In the genomic region with DNA sequence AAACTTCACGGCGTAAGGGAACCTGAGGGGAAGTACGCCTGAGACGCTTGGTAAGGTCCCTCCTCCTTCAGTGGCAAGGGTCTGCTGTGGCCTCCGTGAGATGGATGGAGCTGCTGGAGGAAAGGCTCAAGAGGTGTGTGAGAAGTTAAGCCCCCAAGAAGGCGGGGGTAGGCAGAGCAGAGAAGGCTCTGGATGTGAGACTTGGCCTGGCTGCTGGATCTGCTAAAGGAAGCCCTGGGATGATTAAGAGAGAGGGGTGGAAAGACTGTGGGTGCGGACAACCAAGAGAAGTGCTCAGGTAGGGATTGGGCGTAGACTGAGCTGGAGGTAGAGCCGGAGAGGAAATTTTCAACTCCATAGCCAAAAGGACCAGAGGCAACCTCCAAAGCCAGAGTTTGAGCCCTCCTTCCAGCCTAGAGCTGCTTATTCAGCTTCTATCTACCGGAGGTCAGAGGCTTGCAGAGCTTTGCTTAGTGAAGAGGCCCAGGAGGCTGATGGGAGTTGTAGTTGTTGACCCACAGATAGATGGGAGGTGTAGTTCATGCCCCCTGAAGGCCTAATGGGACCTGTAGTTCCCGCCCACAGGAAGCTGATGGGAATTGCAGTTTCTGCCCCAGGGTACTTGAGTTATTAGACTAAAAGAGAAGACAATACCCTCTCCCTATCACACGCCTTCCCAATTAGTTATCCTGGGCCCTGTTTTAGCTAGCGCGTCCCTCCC, we compare ENCODE assay signal across 8 mouse cellular contexts. TPM values are rescaled to one million over a fixed set of nuclear protein-coding genes. Genes with fewer than 3 reads are reported as not detected.
A peak's percentile ranks its signal among the peaks of the same experiment; 100 is the strongest.
DNase-seq lines count a peak whose midpoint lies in the region; ATAC-seq and TF ChIP-seq lines count a peak whose summit lies in the region.

No protein-coding gene starts in this region.

- TF ChIP-seq CTCF in cerebellum, adult 2 months (IDR thresholded peaks at IDR 0.05; ENCODE audit: borderline replicate concordance, insufficient read depth, low read depth, low read length): no peak

- no peak for DNase-seq in cerebellum, adult 2 months
- no peak for DNase-seq in cerebellum, postnatal 36 days
- peak; percentile 74 for DNase-seq in embryo, embryonic 9.5 days (ENCODE audit: extremely low spot score)
- peak; percentile 63 for DNase-seq in midbrain, embryonic 10.5 days (ENCODE audit: low spot score)
- no peak for DNase-seq in urinary bladder, postnatal 4 days (ENCODE audit: low spot score in 2 of 2)
- no peak for DNase-seq in thymus, postnatal 10 days (ENCODE audit: low spot score in 2 of 2)
- no peak for DNase-seq in layer of hippocampus, adult 9-10 months (ENCODE audit: low spot score)

- H3K9ac ChIP-seq in intestine, embryonic 16.5 days (ENCODE audit: low read depth, low read length): no peak overlapping the region

- WGBS in cerebellum, adult 2 months: 77% methylated on average over 14 of the region's 14 CpGs
- WGBS in intestine, embryonic 16.5 days: 61% methylated on average over 14 of the region's 14 CpGs
- WGBS in midbrain, embryonic 10.5 days: 54% methylated on average over 14 of the region's 14 CpGs

- peak overlapping the region; percentile 90 for H3K27ac ChIP-seq in cerebellum, adult 2 months (ENCODE audit: insufficient read depth, low read length)
- no peak overlapping the region for H3K27ac ChIP-seq in intestine, embryonic 16.5 days (ENCODE audit: low read length)
- H3K27ac ChIP-seq in midbrain, embryonic 10.5 days (replicated peaks): peak overlapping the region; percentile 72

- H3K4me2 ChIP-seq in intestine, embryonic 16.5 days (ENCODE audit: low read depth, low read length): no peak overlapping the region

- no peaks in the 10 kb centered on the region for H3K36me3 ChIP-seq in intestine, embryonic 16.5 days (ENCODE audit: control insufficient read depth, insufficient read depth, low read length)
- H3K36me3 ChIP-seq in midbrain, embryonic 10.5 days: peaks cover 14% of the 10 kb centered on the region

- H3K27me3 ChIP-seq in cerebellum, adult 2 months (ENCODE audit: control insufficient read depth, insufficient read depth, low read length): no peaks in the 10 kb centered on the region
- H3K27me3 ChIP-seq in intestine, embryonic 16.5 days (replicated peaks; ENCODE audit: control insufficient read depth, insufficient read depth, low read length): peaks cover 22% of the 10 kb centered on the region
- peaks cover 34% of the 10 kb centered on the region for H3K27me3 ChIP-seq in midbrain, embryonic 10.5 days (ENCODE audit: low read depth, poor library complexity, severe bottlenecking)

- peak; percentile 46; the same call in 1 of the 2 replicates for ATAC-seq in intestine, embryonic 16.5 days

- H3K4me3 ChIP-seq in cerebellum, adult 2 months (replicated peaks; ENCODE audit: insufficient read depth, low read depth, low read length): no peak overlapping the region
- no peak overlapping the region for H3K4me3 ChIP-seq in intestine, embryonic 16.5 days (ENCODE audit: low read length)
- H3K4me3 ChIP-seq in midbrain, embryonic 10.5 days: 0 out of 2 replicates have a peak overlapping the region, but pooled peaks have one; percentile 60

- H3K4me1 ChIP-seq in cerebellum, adult 2 months (ENCODE audit: control insufficient read depth, insufficient read depth, low read length): peaks cover 88% of the 10 kb centered on the region
- peaks cover 19% of the 10 kb centered on the region for H3K4me1 ChIP-seq in intestine, embryonic 16.5 days (ENCODE audit: control insufficient read depth, insufficient read depth, low read length)
- H3K4me1 ChIP-seq in midbrain, embryonic 10.5 days: peaks cover 64% of the 10 kb centered on the region

- no peaks in the 10 kb centered on the region for H3K9me3 ChIP-seq in intestine, embryonic 16.5 days (ENCODE audit: control insufficient read depth, low read length)
- H3K9me3 ChIP-seq in midbrain, embryonic 10.5 days (replicated peaks): no peaks in the 10 kb centered on the region

- no peak for TF ChIP-seq POLR2A in cerebellum, adult 2 months (IDR thresholded peaks at IDR 0.05; ENCODE audit: borderline replicate concordance, insufficient read depth, low read length)

RNA-seq across cellular contexts. Expression of a gene that starts 13.4 kb away (rescaled TPM):
- 0.15 and 0.24 TPM in 2 replicates for polyA plus RNA-seq in cerebellum, adult 2 months (2012; rRNA removed)
- not detected in 2 replicates for polyA plus RNA-seq in intestine, embryonic 16.5 days (2015; fragmentation: Nextera tagmentation; extraction: Ambion mirVana)
- not detected in 2 replicates for polyA plus RNA-seq in midbrain, embryonic 10.5 days (2016; fragmentation: Nextera tagmentation; extraction: Ambion mirVana)

Comparison
In these comparisons a context has a peak if more than half of its experiments do, and no peak if none do; other contexts are left out.
1. DNase-seq: peak in embryo, embryonic 9.5 days (single experiment) and midbrain, embryonic 10.5 days (single experiment); none in cerebellum, adult 2 months (0 of 2), cerebellum, postnatal 36 days (0 of 2), urinary bladder, postnatal 4 days (0 of 2), thymus, postnatal 10 days (0 of 2) and layer of hippocampus, adult 9-10 months (single experiment).